Mouse (Mus musculus) heart, adult 2 months (tissue): ENCODE measurements around the gene Baz2b.

Source experiments
- CTCF ChIP-seq: fragments of 200-600 bp; IDR thresholded peaks from 2 replicates; pipeline ENCODE4 v1.8.1; 2022; ENCODE audit warnings: antibody characterized with exemption, mild to moderate bottlenecking, moderate library complexity
- POLR2A ChIP-seq: fragments of 200-500 bp; IDR thresholded peaks from 2 replicates; pipeline ENCODE4 v1.6.1; 2011; ENCODE audit warnings: mild to moderate bottlenecking, low read depth, low read length, control low read depth; ENCODE audit not compliant: insufficient read depth

DNA sequence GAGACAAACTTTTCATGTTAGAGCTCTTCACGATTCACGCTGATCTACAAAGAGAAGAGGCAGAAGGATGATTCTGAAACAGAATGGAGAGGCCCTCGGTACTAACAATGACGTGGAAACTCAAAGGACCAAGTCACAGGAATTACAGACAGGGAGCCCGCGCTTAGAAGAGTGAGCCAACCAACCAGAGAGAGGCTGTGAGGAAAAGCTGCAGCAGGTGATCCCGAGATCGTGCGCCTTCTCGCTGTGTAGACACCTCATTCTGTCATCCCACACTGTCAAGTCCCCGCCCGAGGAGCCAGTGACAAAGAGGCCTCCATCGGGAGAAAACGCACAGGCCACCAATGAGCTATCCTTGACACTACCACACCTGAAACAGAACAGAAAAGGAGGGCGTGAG, 333.2 kb downstream of the Baz2b start:
- TF ChIP-seq CTCF (no peak), POLR2A (no peak)
